ENCODE assay signal across 1 mouse cellular context in genomic region chr4:141963907-141964306, GRCm38 (mm10).
TF ChIP-seq lines count a peak whose summit lies in the region.

No protein-coding gene starts in this region.

TF ChIP-seq in CH12.LX, 34 proteins besides CTCF, POLR2A, EP300 and RAD21 (continued from another document):
- TF ChIP-seq MXI1 (IDR thresholded peaks at IDR 0.05; ENCODE audit: low read depth, low read length) (no peak), CHD2 (IDR thresholded peaks at IDR 0.05; ENCODE audit: low read length) (no peak)
